Mouse (Mus musculus): ENCODE measurements around the gene Zmynd15. TPM values are rescaled to one million over a fixed set of nuclear protein-coding genes. Genes with fewer than 3 reads are reported as not detected.

Zmynd15 gene
- polyA plus RNA-seq, 1 experiment from 2014 or later: 0.62 TPM

- no peak overlapping the region for H3K4me3 ChIP-seq
- no peak overlapping the region for H3K4me2 ChIP-seq (replicated peaks)
- ATAC-seq (ENCODE audit: low FRiP score, low read depth): no peak
- no peaks in the 10 kb centered on the region for H3K4me1 ChIP-seq
- H3K27ac ChIP-seq: no peak overlapping the region
- no peak overlapping the region for H3K9ac ChIP-seq
- no peaks in the 10 kb centered on the region for H3K9me3 ChIP-seq
- 59% methylated on average over 2 of the region's 2 CpGs for WGBS
- no peaks in the 10 kb centered on the region for H3K36me3 ChIP-seq
- H3K27me3 ChIP-seq: no peaks in the 10 kb centered on the region
Measured at GRCm38 (mm10) chr11:70485498-70485897, 26.3 kb downstream of the Zmynd15 start.

- H3K4me3 ChIP-seq: no peak overlapping the region
- H3K27ac ChIP-seq: no peak overlapping the region
- no peaks in the 10 kb centered on the region for H3K27me3 ChIP-seq
- H3K9ac ChIP-seq: no peak overlapping the region
- no peak overlapping the region for H3K4me2 ChIP-seq (replicated peaks)
- H3K4me1 ChIP-seq: no peaks in the 10 kb centered on the region
- peaks cover 5% of the 10 kb centered on the region; the same call in 1 of the 2 replicates for H3K9me3 ChIP-seq
- no peak for ATAC-seq (ENCODE audit: low FRiP score, low read depth)
- no peaks in the 10 kb centered on the region for H3K36me3 ChIP-seq
- 34% methylated on average over 4 of the region's 4 CpGs for WGBS
Measured at GRCm38 (mm10) chr11:70487816-70488215, 28.6 kb downstream of the Zmynd15 start.

- H3K9ac ChIP-seq: no peak overlapping the region
- H3K36me3 ChIP-seq: no peaks in the 10 kb centered on the region
- no peak for ATAC-seq (ENCODE audit: low FRiP score, low read depth)
- peaks cover 5% of the 10 kb centered on the region; the same call in 1 of the 2 replicates for H3K9me3 ChIP-seq
- no peak overlapping the region for H3K27ac ChIP-seq
- H3K4me1 ChIP-seq: no peaks in the 10 kb centered on the region
- no peak overlapping the region for H3K4me3 ChIP-seq
- H3K4me2 ChIP-seq (replicated peaks): no peak overlapping the region
- no peaks in the 10 kb centered on the region for H3K27me3 ChIP-seq
- WGBS: 91% methylated on average over 3 of the region's 3 CpGs
Measured at GRCm38 (mm10) chr11:70489138-70489537, 29.9 kb downstream of the Zmynd15 start.

- Histone ChIP-seq H3K36me3 (no peaks in the 10 kb centered on the region), H3K27me3 (no peaks in the 10 kb centered on the region), H3K4me3 (no peak overlapping the region), H3K9ac (no peak overlapping the region), H3K4me1 (no peaks in the 10 kb centered on the region), H3K4me2 (replicated peaks) (no peak overlapping the region), H3K27ac (no peak overlapping the region), H3K9me3 (peaks cover 5% of the 10 kb centered on the region; the same call in 1 of the 2 replicates)
- 85% methylated on average over 6 of the region's 6 CpGs for WGBS
- no peak for ATAC-seq (ENCODE audit: low FRiP score, low read depth)
Measured at GRCm38 (mm10) chr11:70489684-70490083, 30.5 kb downstream of the Zmynd15 start.

- Histone ChIP-seq H3K27me3 (no peaks in the 10 kb centered on the region), H3K9ac (no peak overlapping the region), H3K9me3 (no peaks in the 10 kb centered on the region), H3K4me2 (replicated peaks) (no peak overlapping the region), H3K4me3 (no peak overlapping the region), H3K4me1 (no peaks in the 10 kb centered on the region), H3K27ac (no peak overlapping the region), H3K36me3 (no peaks in the 10 kb centered on the region)
- ATAC-seq (ENCODE audit: low FRiP score, low read depth): no peak
- 71% methylated on average over 14 of the region's 14 CpGs for WGBS
Measured at GRCm38 (mm10) chr11:70499566-70500475, 40.6 kb downstream of the Zmynd15 start.

- no peaks in the 10 kb centered on the region for H3K36me3 ChIP-seq
- H3K4me1 ChIP-seq: no peaks in the 10 kb centered on the region
- no peaks in the 10 kb centered on the region for H3K9me3 ChIP-seq
- no peak overlapping the region for H3K27ac ChIP-seq
- ATAC-seq (ENCODE audit: low FRiP score, low read depth): no peak
- WGBS: 87% methylated on average over 1 of the region's 1 CpGs
- H3K9ac ChIP-seq: no peak overlapping the region
- H3K4me3 ChIP-seq: no peak overlapping the region
- H3K27me3 ChIP-seq: no peaks in the 10 kb centered on the region
- H3K4me2 ChIP-seq (replicated peaks): no peak overlapping the region
Measured at GRCm38 (mm10) chr11:70500476-70500812, 41.2 kb downstream of the Zmynd15 start.

GRCm38 (mm10) chr11:70502018-70502417, 42.8 kb downstream of the Zmynd15 start:
- ATAC-seq (ENCODE audit: low FRiP score, low read depth): no peak
- 66% methylated on average over 3 of the region's 3 CpGs for WGBS
- Histone ChIP-seq H3K9me3 (no peaks in the 10 kb centered on the region), H3K4me2 (replicated peaks) (no peak overlapping the region), H3K27me3 (no peaks in the 10 kb centered on the region), H3K27ac (no peak overlapping the region), H3K4me3 (no peak overlapping the region), H3K36me3 (no peaks in the 10 kb centered on the region), H3K4me1 (no peaks in the 10 kb centered on the region), H3K9ac (no peak overlapping the region)

- H3K4me2 ChIP-seq (replicated peaks): no peak within 1 kb of the TSS
- peaks cover 6% of the 10 kb centered on the region; the same call in 1 of the 2 replicates for H3K4me1 ChIP-seq
- WGBS: 70% methylated on average over 9 of the region's 9 CpGs
- H3K9me3 ChIP-seq: no peaks in the 10 kb centered on the region
- H3K36me3 ChIP-seq: no peaks in the 10 kb centered on the region
- H3K27ac ChIP-seq: no peak within 1 kb of the TSS
- ATAC-seq (ENCODE audit: low FRiP score, low read depth): no peak
- no peak within 1 kb of the TSS for H3K9ac ChIP-seq
- no peaks in the 10 kb centered on the region for H3K27me3 ChIP-seq
- no peak within 1 kb of the TSS for H3K4me3 ChIP-seq
Measured at GRCm38 (mm10) chr11:70504970-70505369, 45.7 kb downstream of the Zmynd15 start, which contains the start of gene Tm4sf5. Gene Tm4sf5, plus strand, starts transcription at chr11:70505244.

- H3K9ac ChIP-seq: no peak overlapping the region
- H3K36me3 ChIP-seq: no peaks in the 10 kb centered on the region
- H3K4me2 ChIP-seq (replicated peaks): no peak overlapping the region
- no peak for ATAC-seq (ENCODE audit: low FRiP score, low read depth)
- H3K4me3 ChIP-seq: no peak overlapping the region
- H3K27me3 ChIP-seq: no peaks in the 10 kb centered on the region
- 35% methylated on average over 4 of the region's 4 CpGs for WGBS
- H3K4me1 ChIP-seq: peaks cover 10% of the 10 kb centered on the region; the same call in 1 of the 2 replicates
- H3K27ac ChIP-seq: no peak overlapping the region
- H3K9me3 ChIP-seq: no peaks in the 10 kb centered on the region
Measured at GRCm38 (mm10) chr11:70506385-70506784, 47.2 kb downstream of the Zmynd15 start.

- H3K4me2 ChIP-seq (replicated peaks): no peak overlapping the region
- no peak overlapping the region for H3K9ac ChIP-seq
- H3K9me3 ChIP-seq: no peaks in the 10 kb centered on the region
- no peaks in the 10 kb centered on the region for H3K27me3 ChIP-seq
- peaks cover 10% of the 10 kb centered on the region; the same call in 1 of the 2 replicates for H3K4me1 ChIP-seq
- H3K27ac ChIP-seq: no peak overlapping the region
- no peak for ATAC-seq (ENCODE audit: low FRiP score, low read depth)
- WGBS: 70% methylated on average over 7 of the region's 7 CpGs
- no peak overlapping the region for H3K4me3 ChIP-seq
- no peaks in the 10 kb centered on the region for H3K36me3 ChIP-seq
Measured at GRCm38 (mm10) chr11:70506962-70507515, 47.8 kb downstream of the Zmynd15 start.

GRCm38 (mm10) chr11:70509753-70510564, 50.7 kb downstream of the Zmynd15 start:
- Histone ChIP-seq H3K4me2 (replicated peaks) (peak overlapping the region; percentile 52), H3K4me1 (peaks cover 10% of the 10 kb centered on the region; the same call in 1 of the 2 replicates), H3K9me3 (no peaks in the 10 kb centered on the region), H3K27ac (no peak overlapping the region), H3K4me3 (peak overlapping the region; percentile 18; the same call in 1 of the 2 replicates), H3K36me3 (no peaks in the 10 kb centered on the region), H3K9ac (peak overlapping the region; percentile 8; the same call in 1 of the 2 replicates), H3K27me3 (no peaks in the 10 kb centered on the region)
- WGBS: 6% methylated on average over 19 of the region's 19 CpGs
- no peak for ATAC-seq (ENCODE audit: low FRiP score, low read depth)

- WGBS: 67% methylated on average over 2 of the region's 2 CpGs
- Histone ChIP-seq H3K27ac (no peak overlapping the region), H3K36me3 (no peaks in the 10 kb centered on the region), H3K4me2 (replicated peaks) (no peak overlapping the region), H3K4me1 (peaks cover 10% of the 10 kb centered on the region; the same call in 1 of the 2 replicates), H3K9ac (no peak overlapping the region), H3K27me3 (no peaks in the 10 kb centered on the region), H3K9me3 (no peaks in the 10 kb centered on the region), H3K4me3 (no peak overlapping the region)
- ATAC-seq (ENCODE audit: low FRiP score, low read depth): no peak
Measured at GRCm38 (mm10) chr11:70511242-70511641, 52.0 kb downstream of the Zmynd15 start.

Data from limb, embryonic 13.5 days (tissue).